Mouse (Mus musculus) lung, embryonic 14.5 days (tissue): ENCODE data around the gene Acss3. TPM values are rescaled to one million over a fixed set of nuclear protein-coding genes. Genes with fewer than 3 reads are reported as not detected.

ENCODE experiments used
- ATAC-seq: fragments of 200-750 bp; cut with Nextera tagmentation; 2 replicates; pipeline ENCODE4 v1.8.0; 2017; ENCODE audit warnings: mild to moderate bottlenecking, moderate TSS enrichment, moderate library complexity; ENCODE audit not compliant: insufficient read depth
- DNase-seq: peaks from one replicate; pipeline ENCODE4 v3.0.0-alpha.2; 2015
- H3K27ac ChIP-seq: fragments of 300-500 bp; sonication (generic); 2 replicates; pipeline ENCODE4 v1.5.1; 2014; ENCODE audit warnings: low read depth, mild to moderate bottlenecking, moderate library complexity
- H3K27me3 ChIP-seq: fragments of 300-500 bp; sonication (generic); 2 replicates; pipeline ENCODE4 v1.6.1; 2014; ENCODE audit warnings: low read length, control low read depth; ENCODE audit not compliant: insufficient read depth
- H3K36me3 ChIP-seq: fragments of 300-500 bp; sonication (generic); 2 replicates; pipeline ENCODE4 v1.6.1; 2014; ENCODE audit warnings: control low read depth; ENCODE audit not compliant: insufficient read depth
- H3K4me1 ChIP-seq: fragments of 300-500 bp; sonication (generic); 2 replicates; pipeline ENCODE4 v1.6.1; 2014; ENCODE audit warnings: antibody characterized with exemption, control low read depth; ENCODE audit not compliant: insufficient read depth
- H3K4me2 ChIP-seq: fragments of 300-500 bp; sonication (generic); 2 replicates; pipeline ENCODE4 v1.6.1; 2014; ENCODE audit warnings: mild to moderate bottlenecking
- H3K4me3 ChIP-seq: fragments of 300-500 bp; sonication (generic); 2 replicates; pipeline ENCODE4 v1.5.1; 2014; ENCODE audit warnings: low read depth, low read length
- H3K9ac ChIP-seq: fragments of 300-500 bp; sonication (generic); 2 replicates; pipeline ENCODE4 v1.6.1; 2014
- H3K9me3 ChIP-seq: fragments of 300-500 bp; sonication (generic); 2 replicates; pipeline ENCODE4 v1.6.1; 2016; ENCODE audit warnings: low read depth, low read length, control low read depth
- CTCF ChIP-seq: IDR thresholded peaks from 2 replicates; pipeline ENCODE4 v1.5.1; 2016; ENCODE audit warnings: antibody characterized with exemption, low read depth
- WGBS: fragments of 180-500 bp; shearing (Covaris S2); extraction: QIAGEN DNeasy Blood & Tissue Kit; methylation state at CpG from one replicate; pipeline ENCODE4 v1.1.7; 2014; 5-methylcytosine and 5-hydroxymethylcytosine counted together
- polyA plus RNA-seq: library from polyadenylated mRNA; unstranded; fragments of >200 nt; fragmentation: Nextera tagmentation; extraction: Ambion mirVana; gene quantifications from 2 replicates; pipeline ENCODE4 v1.2.1, GENCODE M21; 2014

Acss3 gene
- polyA plus RNA-seq, result 13.5 and 14.0 TPM in 2 replicates

DNA sequence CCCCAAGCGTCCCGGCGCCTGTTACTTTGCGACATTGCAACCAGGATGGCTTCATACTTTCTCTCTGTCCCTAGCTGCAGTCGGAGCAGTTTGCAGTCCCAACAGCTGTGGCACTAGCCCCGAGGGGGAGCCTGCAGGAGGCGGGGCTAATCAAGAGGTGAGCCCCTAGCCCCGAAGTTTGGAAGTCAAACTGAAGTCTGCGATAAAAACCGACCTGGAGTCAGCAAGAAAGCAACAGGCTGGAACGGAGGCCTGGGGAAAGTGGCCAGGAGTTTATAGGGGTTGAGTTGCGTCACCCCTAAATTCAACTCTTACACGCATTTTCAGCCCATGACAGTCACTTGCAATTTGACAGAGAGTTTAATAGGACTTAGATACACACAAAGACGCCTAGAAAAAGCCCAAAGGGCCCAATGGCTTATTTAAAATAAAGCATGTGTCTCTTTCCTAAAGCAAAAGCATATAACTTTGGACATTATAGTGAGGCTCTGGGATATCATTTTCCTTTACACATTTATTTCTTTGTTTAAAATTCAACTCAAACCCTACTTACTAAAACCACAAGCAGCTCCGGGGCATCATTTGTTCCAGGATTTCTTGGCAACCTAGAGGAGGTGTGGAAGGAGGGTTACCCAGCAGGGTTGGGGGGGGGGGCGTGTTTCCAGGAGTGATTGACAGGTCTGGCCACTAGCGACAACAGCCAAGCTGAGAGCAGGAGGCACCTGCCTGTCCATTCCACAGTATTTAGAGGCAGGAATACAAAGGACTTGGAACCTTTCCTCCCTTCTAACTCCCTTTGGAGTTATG lies at the start of gene Acss3:
TSS of gene Acss3 (minus strand) at position 140 of the 807 bp plus-strand sequence.
- H3K4me3 ChIP-seq, result peak within 1 kb of the TSS; percentile 55

DNA sequence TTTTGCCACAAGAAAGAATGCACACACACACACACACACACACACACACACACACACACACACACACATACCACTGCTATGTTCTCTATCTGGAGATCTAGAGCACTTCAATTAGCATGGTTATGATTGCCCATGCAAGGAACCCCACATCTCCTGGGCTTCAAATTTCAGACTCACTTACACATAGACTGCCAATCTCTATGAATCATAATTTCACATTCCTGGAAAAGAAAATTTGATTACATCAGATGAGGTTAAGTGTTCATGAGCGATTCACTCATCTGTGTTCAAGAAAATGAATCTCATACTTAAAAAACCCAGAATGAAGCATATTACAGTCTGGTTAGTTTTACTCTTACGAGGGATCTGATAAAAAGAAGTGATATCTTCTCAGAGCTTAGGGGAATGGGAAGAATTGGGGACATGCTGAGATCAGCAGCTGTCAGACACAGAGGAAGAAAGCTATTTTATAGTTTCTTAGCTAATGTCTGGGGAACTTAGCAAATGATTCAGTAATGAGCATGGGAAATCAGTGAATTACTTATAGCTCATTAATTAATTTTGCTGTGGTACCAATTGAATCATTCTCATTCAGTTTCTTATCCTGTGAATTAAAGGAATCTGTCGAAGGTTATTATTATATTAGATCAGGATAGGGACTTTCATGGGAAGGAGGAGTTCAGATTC lies 48.7 kb upstream of the Acss3 start:
- H3K4me3 ChIP-seq, result no peak overlapping the region
- ATAC-seq (no peak), DNase-seq (no peak)
- no peak overlapping the region for H3K9ac ChIP-seq
- TF ChIP-seq CTCF, result no peak
- 71% methylated on average over 3 of the region's 3 CpGs for WGBS
- H3K27ac ChIP-seq, result no peak overlapping the region
- no peaks in the 10 kb centered on the region for H3K36me3 ChIP-seq
- no peaks in the 10 kb centered on the region for H3K9me3 ChIP-seq
- no peaks in the 10 kb centered on the region for H3K27me3 ChIP-seq
- no peak overlapping the region for H3K4me2 ChIP-seq
- H3K4me1 ChIP-seq, result no peaks in the 10 kb centered on the region

More for the DNA sequence above, at the start of gene Acss3:
- no peaks in the 10 kb centered on the region for H3K27me3 ChIP-seq
- no peaks in the 10 kb centered on the region for H3K4me1 ChIP-seq
- no peaks in the 10 kb centered on the region for H3K36me3 ChIP-seq
- 2% methylated on average over 17 of the region's 17 CpGs for WGBS
- ATAC-seq, result peak; percentile 95
- TF ChIP-seq CTCF, result no peak; the same call in 1 of the 2 replicates
- H3K4me2 ChIP-seq, result peak within 1 kb of the TSS; percentile 73
- H3K9ac ChIP-seq, result peak within 1 kb of the TSS; percentile 68
- peak within 1 kb of the TSS; percentile 63; the same call in 1 of the 2 replicates for H3K27ac ChIP-seq
- no peaks in the 10 kb centered on the region for H3K9me3 ChIP-seq
- DNase-seq, result peak; percentile 86

DNA sequence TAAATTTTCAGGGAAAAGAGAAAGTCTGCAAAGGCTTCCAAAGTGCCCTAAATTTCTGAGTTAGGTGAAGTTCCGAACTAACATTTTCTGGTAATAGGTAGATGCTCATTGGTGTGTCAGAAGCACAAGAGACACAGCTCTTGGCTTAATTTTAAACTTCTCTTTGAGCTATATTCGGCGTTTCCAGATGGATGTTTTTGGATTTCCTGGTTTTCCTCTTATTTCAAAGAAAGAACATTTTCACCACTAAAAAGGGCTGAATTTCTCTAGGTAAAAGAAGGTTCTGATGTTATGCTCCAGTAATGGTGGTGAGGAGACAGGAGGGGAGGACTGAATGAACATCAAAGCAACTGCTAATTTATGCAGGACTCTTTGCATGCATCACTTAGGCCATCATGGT lies 43.0 kb upstream of the Acss3 start:
- Histone ChIP-seq H3K9me3 (no peaks in the 10 kb centered on the region), H3K4me2 (no peak overlapping the region), H3K9ac (no peak overlapping the region), H3K4me3 (no peak overlapping the region), H3K27ac (no peak overlapping the region), H3K36me3 (no peaks in the 10 kb centered on the region), H3K4me1 (no peaks in the 10 kb centered on the region), H3K27me3 (no peaks in the 10 kb centered on the region)
- ATAC-seq (no peak), DNase-seq (no peak)
- TF ChIP-seq CTCF, result no peak
- WGBS, result 89% methylated on average over 3 of the region's 3 CpGs

- Histone ChIP-seq H3K4me1 (no peaks in the 10 kb centered on the region), H3K9ac (no peak overlapping the region), H3K4me3 (no peak overlapping the region), H3K27me3 (no peaks in the 10 kb centered on the region), H3K9me3 (no peaks in the 10 kb centered on the region), H3K4me2 (no peak overlapping the region), H3K36me3 (no peaks in the 10 kb centered on the region), H3K27ac (no peak overlapping the region)
- WGBS, result 80% methylated on average over 1 of the region's 1 CpGs
- DNase-seq (no peak), ATAC-seq (no peak)
- no peak for TF ChIP-seq CTCF
Observed at GRCm38 (mm10) chr10:107148759-107149158, 25.3 kb upstream of the Acss3 start.

DNA sequence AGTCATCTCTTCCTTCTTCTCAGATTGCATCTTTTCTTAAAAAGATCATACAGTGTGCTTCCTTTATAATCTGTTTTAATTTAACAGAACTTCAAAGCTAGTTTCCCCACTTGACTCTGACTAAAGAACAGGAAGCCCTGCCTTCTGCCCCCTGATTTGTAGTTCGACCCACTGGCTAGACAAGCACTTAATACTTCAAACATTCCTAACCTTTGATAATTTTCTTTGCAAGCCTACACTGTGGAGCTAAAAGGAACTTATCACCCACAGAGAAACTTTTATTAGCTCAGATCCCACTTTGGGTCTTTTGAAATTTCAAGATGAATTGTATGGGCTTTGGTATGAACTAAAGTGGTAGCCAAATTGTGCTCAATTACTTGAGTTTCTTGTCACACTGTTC lies 20.5 kb upstream of the Acss3 start:
- peak; percentile 39 for DNase-seq

DNA sequence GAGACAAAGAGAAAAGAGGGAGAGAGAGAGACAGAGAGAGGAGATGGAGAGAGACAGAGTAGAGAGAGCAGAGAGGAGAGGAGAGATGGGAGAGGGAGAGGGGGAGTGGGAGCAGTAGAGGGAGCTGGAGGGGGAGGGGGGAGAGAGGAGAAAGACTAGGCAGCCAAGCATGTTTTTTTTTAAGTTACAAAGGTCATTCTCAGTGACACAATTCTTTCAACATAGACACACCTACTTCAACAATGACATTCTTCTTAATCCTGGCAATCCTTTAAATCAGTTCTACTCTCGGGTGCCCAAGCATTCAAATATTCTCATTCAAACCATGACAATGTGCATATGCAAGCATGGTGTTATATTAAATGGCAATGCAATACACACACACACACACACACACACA lies 19.4 kb upstream of the Acss3 start:
- no peaks in the 10 kb centered on the region for H3K36me3 ChIP-seq
- no peak for TF ChIP-seq CTCF
- no peak overlapping the region for H3K4me2 ChIP-seq
- WGBS, result 50% methylated on average over 1 of the region's 1 CpGs
- H3K27me3 ChIP-seq, result no peaks in the 10 kb centered on the region
- no peaks in the 10 kb centered on the region for H3K4me1 ChIP-seq
- no peak overlapping the region for H3K27ac ChIP-seq
- DNase-seq (no peak), ATAC-seq (no peak)
- H3K4me3 ChIP-seq, result no peak overlapping the region
- no peaks in the 10 kb centered on the region for H3K9me3 ChIP-seq
- H3K9ac ChIP-seq, result no peak overlapping the region

More for the DNA sequence above, 20.5 kb upstream of the Acss3 start:
- 26% methylated on average over 1 of the region's 1 CpGs for WGBS
- ATAC-seq, result peak; percentile 89
- no peak overlapping the region for H3K27ac ChIP-seq
- no peaks in the 10 kb centered on the region for H3K36me3 ChIP-seq
- H3K4me1 ChIP-seq, result no peaks in the 10 kb centered on the region
- no peak overlapping the region for H3K9ac ChIP-seq
- TF ChIP-seq CTCF, result no peak
- H3K4me2 ChIP-seq, result no peak overlapping the region
- H3K9me3 ChIP-seq, result no peaks in the 10 kb centered on the region
- no peak overlapping the region for H3K4me3 ChIP-seq
- H3K27me3 ChIP-seq, result no peaks in the 10 kb centered on the region
